Mouse (Mus musculus): ENCODE data around the gene Ear10. TPM values are rescaled to one million over a fixed set of nuclear protein-coding genes. Genes with fewer than 3 reads are reported as not detected.
"Not testable (repeated sequence)": the region's sequence is repeated elsewhere in the genome, so short reads cannot be mapped to it uniquely, and the experiment has no call there.

Gene Ear10
- not detected in 2 replicates for polyA plus RNA-seq (2012; rRNA removed)

- H3K27ac ChIP-seq (ENCODE audit: control insufficient read depth, insufficient read depth, low read length); DNase-seq; H3K27me3 ChIP-seq (ENCODE audit: control insufficient read depth, insufficient read depth, low read length); H3K4me1 ChIP-seq (replicated peaks; ENCODE audit: control insufficient read depth, insufficient read depth, low read length); H3K36me3 ChIP-seq (ENCODE audit: control insufficient read depth, insufficient read depth, low read length); H3K4me3 ChIP-seq (ENCODE audit: control insufficient read depth, insufficient read depth, low read length): not testable (repeated sequence)
- WGBS: 91% methylated on average over 3 of the region's 3 CpGs
These were observed at the start of gene Ear10 for GRCm38 (mm10) chr14:43923459-43923858. Ear10 (minus strand) TSS chr14:43923559.

GRCm38 (mm10) chr14:43956769-43957168 lies 33.4 kb upstream of the Ear10 start, which contains the start of gene Ang5:
Ang5 (plus strand) TSS chr14:43957069.
- no CpG with 5 or more reads among the region's 2 CpGs for WGBS
- not testable (repeated sequence) for DNase-seq; H3K4me3 ChIP-seq (ENCODE audit: control insufficient read depth, insufficient read depth, low read length); H3K27ac ChIP-seq (ENCODE audit: control insufficient read depth, insufficient read depth, low read length); H3K27me3 ChIP-seq (ENCODE audit: control insufficient read depth, insufficient read depth, low read length); H3K36me3 ChIP-seq (ENCODE audit: control insufficient read depth, insufficient read depth, low read length); H3K4me1 ChIP-seq (replicated peaks; ENCODE audit: control insufficient read depth, insufficient read depth, low read length)

DNA sequence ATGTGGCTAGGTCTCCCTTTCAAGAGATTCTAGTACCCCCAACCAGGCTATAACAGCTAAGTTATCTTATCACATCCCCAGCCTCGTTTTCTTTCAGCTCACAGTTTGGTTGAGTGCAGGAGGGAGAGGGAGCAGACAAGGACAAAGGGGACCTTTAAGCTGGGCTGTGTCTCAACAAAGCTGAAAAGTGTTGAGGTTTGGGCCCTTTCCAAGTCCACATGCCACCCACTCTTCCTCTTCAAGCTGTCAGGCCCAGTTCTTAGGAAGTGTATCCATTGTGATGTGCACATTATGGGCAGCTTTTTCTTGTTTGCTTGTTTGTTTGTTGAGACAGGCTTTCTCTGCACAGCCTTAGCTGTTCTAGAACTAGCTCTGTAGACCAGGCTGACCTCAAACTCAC lies 31.7 kb upstream of the Ear10 start:
- not testable (repeated sequence) for H3K36me3 ChIP-seq (ENCODE audit: control insufficient read depth, insufficient read depth, low read length); H3K27ac ChIP-seq (ENCODE audit: control insufficient read depth, insufficient read depth, low read length); H3K4me1 ChIP-seq (replicated peaks; ENCODE audit: control insufficient read depth, insufficient read depth, low read length); H3K27me3 ChIP-seq (ENCODE audit: control insufficient read depth, insufficient read depth, low read length); H3K4me3 ChIP-seq (ENCODE audit: control insufficient read depth, insufficient read depth, low read length); DNase-seq
- no CpG with 5 or more reads among the region's 1 CpGs for WGBS

GRCm38 (mm10) chr14:43953382-43953781 lies 30.0 kb upstream of the Ear10 start:
- WGBS: 0% methylated on average over 2 of the region's 2 CpGs
- H3K27ac ChIP-seq (ENCODE audit: control insufficient read depth, insufficient read depth, low read length); H3K36me3 ChIP-seq (ENCODE audit: control insufficient read depth, insufficient read depth, low read length); H3K4me1 ChIP-seq (replicated peaks; ENCODE audit: control insufficient read depth, insufficient read depth, low read length); DNase-seq; H3K4me3 ChIP-seq (ENCODE audit: control insufficient read depth, insufficient read depth, low read length); H3K27me3 ChIP-seq (ENCODE audit: control insufficient read depth, insufficient read depth, low read length): not testable (repeated sequence)

- H3K4me3 ChIP-seq (ENCODE audit: control insufficient read depth, insufficient read depth, low read length); H3K4me1 ChIP-seq (replicated peaks; ENCODE audit: control insufficient read depth, insufficient read depth, low read length); H3K36me3 ChIP-seq (ENCODE audit: control insufficient read depth, insufficient read depth, low read length); H3K27ac ChIP-seq (ENCODE audit: control insufficient read depth, insufficient read depth, low read length); H3K27me3 ChIP-seq (ENCODE audit: control insufficient read depth, insufficient read depth, low read length); DNase-seq: not testable (repeated sequence)
- 70% methylated on average over 5 of the region's 5 CpGs for WGBS
These were observed 10.0 kb upstream of the Ear10 start for GRCm38 (mm10) chr14:43933399-43933798.

- peak; percentile 14 for DNase-seq
- not testable (repeated sequence) for H3K4me3 ChIP-seq (ENCODE audit: control insufficient read depth, insufficient read depth, low read length); H3K36me3 ChIP-seq (ENCODE audit: control insufficient read depth, insufficient read depth, low read length); H3K27me3 ChIP-seq (ENCODE audit: control insufficient read depth, insufficient read depth, low read length); H3K27ac ChIP-seq (ENCODE audit: control insufficient read depth, insufficient read depth, low read length); H3K4me1 ChIP-seq (replicated peaks; ENCODE audit: control insufficient read depth, insufficient read depth, low read length)
- WGBS: 26% methylated on average over 8 of the region's 8 CpGs
These were observed 9.6 kb upstream of the Ear10 start for GRCm38 (mm10) chr14:43932991-43933390.

- H3K4me1 ChIP-seq (replicated peaks; ENCODE audit: control insufficient read depth, insufficient read depth, low read length); DNase-seq; H3K27me3 ChIP-seq (ENCODE audit: control insufficient read depth, insufficient read depth, low read length); H3K36me3 ChIP-seq (ENCODE audit: control insufficient read depth, insufficient read depth, low read length): not testable (repeated sequence)
- Histone ChIP-seq H3K4me3 (ENCODE audit: control insufficient read depth, insufficient read depth, low read length) (peak overlapping the region; percentile 84), H3K27ac (ENCODE audit: control insufficient read depth, insufficient read depth, low read length) (peak overlapping the region; percentile 32; the same call in 1 of the 2 replicates)
- 7% methylated on average over 21 of the region's 21 CpGs for WGBS
These were observed 2.1 kb upstream of the Ear10 start for GRCm38 (mm10) chr14:43925404-43925950.

DNA sequence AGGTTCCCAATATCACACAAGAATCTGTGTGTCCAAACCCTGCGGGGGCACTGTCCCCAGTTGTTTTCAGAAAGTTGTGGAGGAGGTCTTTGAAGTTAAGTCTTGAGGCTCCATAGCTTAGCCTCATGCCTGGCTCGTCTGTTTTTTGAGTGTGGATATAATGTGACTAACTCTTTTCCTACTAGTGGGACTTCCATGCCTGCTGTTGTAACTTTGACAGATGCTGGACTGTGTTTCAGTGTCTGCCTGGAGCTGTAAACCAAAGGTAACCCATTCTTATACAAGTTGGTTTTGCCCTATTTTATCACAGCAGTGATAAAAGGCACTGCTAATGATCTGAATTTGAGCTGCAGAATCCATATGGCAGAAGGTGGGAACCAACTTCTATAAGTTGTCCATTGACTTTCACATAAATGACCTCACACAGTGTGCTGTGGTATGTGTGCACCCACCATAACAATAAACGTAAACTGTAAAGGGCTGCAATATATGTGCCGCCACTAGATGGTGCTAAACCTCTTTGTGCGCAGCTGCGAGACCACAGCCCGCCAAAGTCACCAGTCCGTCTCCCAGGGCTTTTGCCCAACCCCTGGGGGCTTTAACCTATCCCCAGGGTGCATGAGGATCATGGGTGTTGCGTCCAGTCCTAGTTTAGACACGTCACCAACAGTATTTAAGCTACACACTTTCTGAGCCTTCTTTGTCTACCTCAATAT lies 1.5 kb upstream of the Ear10 start, which contains the start of gene Gm8113:
Gene Gm8113, plus strand, starts transcription at position 703 of the 716 bp plus-strand sequence.
- TF ChIP-seq CTCF (IDR thresholded peaks at IDR 0.05; ENCODE audit: borderline replicate concordance, control insufficient read depth, extremely low read depth, insufficient read depth, low read length, poor library complexity): peak; percentile 70; the same call in 1 of the 2 replicates
- not testable (repeated sequence) for H3K27me3 ChIP-seq (ENCODE audit: control insufficient read depth, insufficient read depth, low read length); H3K4me1 ChIP-seq (replicated peaks; ENCODE audit: control insufficient read depth, insufficient read depth, low read length); H3K36me3 ChIP-seq (ENCODE audit: control insufficient read depth, insufficient read depth, low read length)
- 11% methylated on average over 10 of the region's 10 CpGs for WGBS
- Histone ChIP-seq H3K27ac (ENCODE audit: control insufficient read depth, insufficient read depth, low read length) (peak within 1 kb of the TSS; percentile 32; the same call in 1 of the 2 replicates), H3K4me3 (ENCODE audit: control insufficient read depth, insufficient read depth, low read length) (peak within 1 kb of the TSS; percentile 84)
- DNase-seq: peak; percentile 42

GRCm38 (mm10) chr14:43918214-43918613 lies 5.1 kb downstream of the Ear10 start:
- H3K4me1 ChIP-seq (replicated peaks; ENCODE audit: control insufficient read depth, insufficient read depth, low read length); H3K27me3 ChIP-seq (ENCODE audit: control insufficient read depth, insufficient read depth, low read length); H3K27ac ChIP-seq (ENCODE audit: control insufficient read depth, insufficient read depth, low read length); H3K4me3 ChIP-seq (ENCODE audit: control insufficient read depth, insufficient read depth, low read length); H3K36me3 ChIP-seq (ENCODE audit: control insufficient read depth, insufficient read depth, low read length); DNase-seq: not testable (repeated sequence)

- H3K4me3 ChIP-seq (ENCODE audit: control insufficient read depth, insufficient read depth, low read length); H3K36me3 ChIP-seq (ENCODE audit: control insufficient read depth, insufficient read depth, low read length); DNase-seq; H3K27me3 ChIP-seq (ENCODE audit: control insufficient read depth, insufficient read depth, low read length); H3K27ac ChIP-seq (ENCODE audit: control insufficient read depth, insufficient read depth, low read length); H3K4me1 ChIP-seq (replicated peaks; ENCODE audit: control insufficient read depth, insufficient read depth, low read length): not testable (repeated sequence)
- WGBS: 84% methylated on average over 3 of the region's 3 CpGs
These were observed 24.8 kb downstream of the Ear10 start for GRCm38 (mm10) chr14:43898577-43898976.

DNA sequence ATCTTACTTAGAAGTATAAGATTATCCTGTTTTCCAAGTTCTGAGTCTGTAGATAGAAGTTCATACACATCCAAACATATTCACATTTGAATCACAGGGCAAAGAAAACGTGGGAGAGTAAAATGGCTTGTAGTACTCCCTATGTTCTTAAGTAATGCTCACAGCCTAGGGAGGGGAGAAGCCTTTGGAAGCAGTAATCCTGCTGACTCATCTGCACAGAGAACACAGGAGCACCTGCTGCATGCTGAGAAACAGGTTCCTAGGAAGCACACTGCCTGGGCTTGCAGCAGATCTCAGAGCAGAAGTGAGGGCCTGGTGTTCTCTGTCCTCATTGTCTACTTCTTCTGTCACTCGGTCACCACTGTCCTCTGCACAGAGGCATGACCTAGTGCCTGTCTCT lies 28.0 kb downstream of the Ear10 start:
- not testable (repeated sequence) for H3K4me3 ChIP-seq (ENCODE audit: control insufficient read depth, insufficient read depth, low read length); H3K36me3 ChIP-seq (ENCODE audit: control insufficient read depth, insufficient read depth, low read length); DNase-seq; H3K27me3 ChIP-seq (ENCODE audit: control insufficient read depth, insufficient read depth, low read length); H3K4me1 ChIP-seq (replicated peaks; ENCODE audit: control insufficient read depth, insufficient read depth, low read length); H3K27ac ChIP-seq (ENCODE audit: control insufficient read depth, insufficient read depth, low read length)
- 41% methylated on average over 1 of the region's 2 CpGs for WGBS
